Mouse (Mus musculus): ENCODE results near the gene Rab25. TPM values are rescaled to one million over a fixed set of nuclear protein-coding genes. Genes with fewer than 3 reads are reported as not detected.

The Rab25 gene
- polyA plus RNA-seq, 1 experiment from 2014 or later = 1.1 TPM

- no peaks in the 10 kb centered on the region for H3K27me3 ChIP-seq (ENCODE audit: control insufficient read depth, insufficient read depth, low read length)
- ATAC-seq (replicated peaks; ENCODE audit: low FRiP score) = no peak
- H3K27ac ChIP-seq (ENCODE audit: low read depth, low read length) = no peak overlapping the region
- DNase-seq (ENCODE audit: low spot score) = no peak
- H3K36me3 ChIP-seq (ENCODE audit: control insufficient read depth, insufficient read depth, low read length) = no peaks in the 10 kb centered on the region
- H3K9me3 ChIP-seq (ENCODE audit: control insufficient read depth, low read length) = no peaks in the 10 kb centered on the region
- no peak overlapping the region for H3K9ac ChIP-seq (ENCODE audit: low read length)
- WGBS = 75% methylated on average over 9 of the region's 9 CpGs
- H3K4me3 ChIP-seq (ENCODE audit: low read depth, low read length) = no peak overlapping the region
- H3K4me2 ChIP-seq (ENCODE audit: low read depth, low read length, severe bottlenecking) = no peak overlapping the region
- H3K4me1 ChIP-seq (replicated peaks; ENCODE audit: control insufficient read depth, insufficient read depth, low read length) = peaks cover 9% of the 10 kb centered on the region
Measured at GRCm38 (mm10) chr3:88494836-88495628, 53.1 kb downstream of the Rab25 start.

- Histone ChIP-seq H3K9ac (ENCODE audit: low read length) (peak overlapping the region; percentile 16; the same call in 1 of the 2 replicates), H3K4me3 (ENCODE audit: low read depth, low read length) (no peak overlapping the region), H3K36me3 (ENCODE audit: control insufficient read depth, insufficient read depth, low read length) (no peaks in the 10 kb centered on the region), H3K27me3 (ENCODE audit: control insufficient read depth, insufficient read depth, low read length) (no peaks in the 10 kb centered on the region), H3K4me1 (replicated peaks; ENCODE audit: control insufficient read depth, insufficient read depth, low read length) (peaks cover 9% of the 10 kb centered on the region), H3K4me2 (ENCODE audit: low read depth, low read length, severe bottlenecking) (no peak overlapping the region), H3K27ac (ENCODE audit: low read depth, low read length) (no peak overlapping the region), H3K9me3 (ENCODE audit: control insufficient read depth, low read length) (no peaks in the 10 kb centered on the region)
- ATAC-seq (replicated peaks; ENCODE audit: low FRiP score) (no peak), DNase-seq (ENCODE audit: low spot score) (no peak)
- 81% methylated on average over 11 of the region's 11 CpGs for WGBS
Measured at GRCm38 (mm10) chr3:88493706-88494582, 54.2 kb downstream of the Rab25 start.

MicroRNAs encoded within 50 kb of the gene (microRNA counts, 519-probe panel; counts per million panel counts)
- microRNA mmu-miR-1905 = 31.2 counts per million

Small RNA genes lying within 50 kb of the gene (microRNA-seq; reads per million reads assigned to microRNA genes)
- gene Mir1905 (ENCODE audit: insufficient number of aligned reads) = not detected

Other genes starting within 250 kb of the Rab25 start
- gene Glmp, start 223.3 kb downstream of the Rab25 start, polyA plus RNA-seq (2014; fragmentation: Nextera tagmentation; extraction: Ambion mirVana) = 77.2 and 87.2 TPM in 2 replicates
- gene Tmem79, start 212.2 kb downstream of the Rab25 start, polyA plus RNA-seq (2014; fragmentation: Nextera tagmentation; extraction: Ambion mirVana) = 1.6 and 2.7 TPM in 2 replicates
- 70.6 and 75.4 TPM in 2 replicates for gene Smg5, start 212.0 kb downstream of the Rab25 start, polyA plus RNA-seq (2014; fragmentation: Nextera tagmentation; extraction: Ambion mirVana)
- 1.1 and 1.2 TPM in 2 replicates for gene Paqr6, start 183.7 kb downstream of the Rab25 start, polyA plus RNA-seq (2014; fragmentation: Nextera tagmentation; extraction: Ambion mirVana)
- not detected in 2 replicates for gene Bglap3, start 175.6 kb downstream of the Rab25 start, polyA plus RNA-seq (2014; fragmentation: Nextera tagmentation; extraction: Ambion mirVana)
- not detected in 2 replicates for gene Bglap2, start 169.6 kb downstream of the Rab25 start, polyA plus RNA-seq (2014; fragmentation: Nextera tagmentation; extraction: Ambion mirVana)
- not detected in 2 replicates for gene Bglap, start 163.8 kb downstream of the Rab25 start, polyA plus RNA-seq (2014; fragmentation: Nextera tagmentation; extraction: Ambion mirVana)
- 141 and 158 TPM in 2 replicates for gene Pmf1, start 138.0 kb downstream of the Rab25 start, polyA plus RNA-seq (2014; fragmentation: Nextera tagmentation; extraction: Ambion mirVana)
- 22.6 and 23.1 TPM in 2 replicates for gene Slc25a44, start 123.2 kb downstream of the Rab25 start, polyA plus RNA-seq (2014; fragmentation: Nextera tagmentation; extraction: Ambion mirVana)
- 9.3 and 10.3 TPM in 2 replicates for gene Sema4a, start 87.1 kb downstream of the Rab25 start, polyA plus RNA-seq (2014; fragmentation: Nextera tagmentation; extraction: Ambion mirVana)
- gene Lmna, start 38.3 kb downstream of the Rab25 start, polyA plus RNA-seq (2014; fragmentation: Nextera tagmentation; extraction: Ambion mirVana) = 19.4 and 20.4 TPM in 2 replicates
- gene Mex3a, start 15.9 kb downstream of the Rab25 start, polyA plus RNA-seq (2014; fragmentation: Nextera tagmentation; extraction: Ambion mirVana) = 44.4 and 46.2 TPM in 2 replicates
- 89.3 and 96.0 TPM in 2 replicates for gene Lamtor2, start 4.8 kb upstream of the Rab25 start, polyA plus RNA-seq (2014; fragmentation: Nextera tagmentation; extraction: Ambion mirVana)
- 89.2 and 95.0 TPM in 2 replicates for gene Ubqln4, start 5.5 kb upstream of the Rab25 start, polyA plus RNA-seq (2014; fragmentation: Nextera tagmentation; extraction: Ambion mirVana)
- 142 and 148 TPM in 2 replicates for gene Ssr2, start 27.6 kb upstream of the Rab25 start, polyA plus RNA-seq (2014; fragmentation: Nextera tagmentation; extraction: Ambion mirVana)
- gene Arhgef2, start 57.7 kb upstream of the Rab25 start, polyA plus RNA-seq (2014; fragmentation: Nextera tagmentation; extraction: Ambion mirVana) = 118 and 123 TPM in 2 replicates
- gene Rxfp4, start 104.8 kb upstream of the Rab25 start, polyA plus RNA-seq (2014; fragmentation: Nextera tagmentation; extraction: Ambion mirVana) = not detected in 2 replicates
- gene Khdc4, start 137.5 kb upstream of the Rab25 start, polyA plus RNA-seq (2014; fragmentation: Nextera tagmentation; extraction: Ambion mirVana) = 111 and 116 TPM in 2 replicates
- gene Rit1, start 168.5 kb upstream of the Rab25 start, polyA plus RNA-seq (2014; fragmentation: Nextera tagmentation; extraction: Ambion mirVana) = 37.9 and 43.4 TPM in 2 replicates
- gene Syt11, start 226.9 kb upstream of the Rab25 start, polyA plus RNA-seq (2014; fragmentation: Nextera tagmentation; extraction: Ambion mirVana) = 184 and 193 TPM in 2 replicates